Mouse (Mus musculus): ENCODE results near the gene Plekhf1. TPM values are rescaled to one million over a fixed set of nuclear protein-coding genes. Genes with fewer than 3 reads are reported as not detected.

The Plekhf1 gene
- polyA plus RNA-seq (2021; fragmentation: Nextera tagmentation): 1.2 and 1.4 TPM in 2 replicates
- long read RNA-seq, experiment 1, full-length matches to known transcripts: 23 of 27 reads
- long read RNA-seq, experiment 1, partial matches to known transcripts: 0 of 27 reads
- long read RNA-seq, experiment 1, other reads (novel, unspliced or antisense): 4 of 27 reads
- long read RNA-seq, experiment 2, full-length matches to known transcripts: 6 of 6 reads
- long read RNA-seq, experiment 2, partial matches to known transcripts: 0 of 6 reads
- long read RNA-seq, experiment 2, other reads (novel, unspliced or antisense): 0 of 6 reads

DNA sequence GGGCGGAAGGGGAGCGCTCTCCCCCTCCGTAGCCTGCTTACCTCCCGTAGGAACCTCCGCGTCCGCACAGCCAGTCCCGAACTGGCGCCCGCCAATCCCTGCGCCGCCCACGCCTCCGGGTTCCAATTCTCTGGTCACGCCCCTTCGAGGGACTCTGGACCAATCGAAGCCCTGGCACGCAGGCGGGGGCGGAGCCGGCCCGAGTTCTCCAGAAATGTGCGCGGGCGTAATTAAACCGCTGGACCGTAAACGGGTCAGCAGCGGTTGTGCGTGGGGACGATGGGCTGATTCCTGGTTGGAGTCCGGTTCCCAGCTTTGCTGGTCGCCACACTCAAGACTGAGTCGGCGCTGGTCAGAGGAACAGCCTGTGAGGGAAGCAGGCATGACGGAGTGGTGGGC is at the start of gene Plekhf1:
Plekhf1 (minus strand) TSS at position 117 of the 399 bp plus-strand sequence.

DNA sequence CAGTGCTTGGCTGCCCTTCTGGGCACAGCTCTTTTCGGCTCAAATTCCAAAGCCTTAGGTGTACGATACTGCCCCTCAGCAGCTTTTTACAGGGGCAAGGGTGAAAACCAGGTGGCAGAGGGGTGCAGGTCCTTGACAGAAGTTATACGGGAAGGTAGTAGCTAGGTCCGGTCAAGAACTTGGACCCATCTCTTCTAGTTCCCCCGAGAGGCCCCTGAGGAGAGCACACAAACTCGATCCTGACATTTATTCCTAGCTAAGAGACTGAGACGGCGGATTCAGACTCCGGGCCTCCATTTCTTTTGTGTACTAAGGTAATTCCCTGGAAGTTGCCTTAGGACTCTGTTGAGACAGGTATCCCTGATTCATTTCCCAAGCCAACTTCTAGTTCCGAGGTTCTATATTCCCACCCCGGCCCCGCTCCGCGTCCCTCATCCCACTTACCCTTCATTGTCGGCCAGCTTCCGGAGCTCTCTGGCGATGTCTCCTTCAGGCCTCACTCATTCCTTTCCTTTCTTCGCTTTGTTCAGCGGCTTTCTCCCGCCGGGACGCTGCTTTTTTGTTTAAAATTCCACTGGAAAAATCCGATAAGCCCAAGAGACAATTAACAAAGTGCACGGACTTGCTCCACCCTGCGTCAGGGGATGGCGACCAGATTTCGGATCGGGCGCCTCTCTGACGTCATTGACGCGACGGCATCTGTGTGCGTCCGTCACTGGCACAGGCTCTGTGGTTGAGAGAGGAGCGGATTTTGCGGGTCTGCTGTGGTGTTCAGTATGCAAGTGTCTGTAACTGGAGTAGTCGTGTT is 43.1 kb upstream of the Plekhf1 start, which contains the start of gene Pop4:
Pop4 (minus strand) TSS at position 721 of the 808 bp plus-strand sequence.

GRCm38 (mm10) chr7:38182962-38183687 is 44.7 kb downstream of the Plekhf1 start, which contains the start of gene 1600014C10Rik:
Gene 1600014C10Rik (plus strand): TSS chr7:38183217.

Other genes starting within 250 kb of the Plekhf1 start
- 20.7 and 27.7 TPM in 2 replicates for gene Uri1, start 204.5 kb downstream of the Plekhf1 start, polyA plus RNA-seq (2021; fragmentation: Nextera tagmentation)
- 20.1 and 23.7 TPM in 2 replicates for gene Ccne1, start 120.5 kb downstream of the Plekhf1 start, polyA plus RNA-seq (2021; fragmentation: Nextera tagmentation)
- 15.7 and 22.0 TPM in 2 replicates for gene 1600014C10Rik, start 44.8 kb downstream of the Plekhf1 start, polyA plus RNA-seq (2021; fragmentation: Nextera tagmentation)
- 20.6 and 21.4 TPM in 2 replicates for gene Pop4, start 43.4 kb upstream of the Plekhf1 start, polyA plus RNA-seq (2021; fragmentation: Nextera tagmentation)